Mouse (Mus musculus): Measurements from ENCODE around the gene Lsm4. TPM values are rescaled to one million over a fixed set of nuclear protein-coding genes. Genes with fewer than 3 reads are reported as not detected.

Lsm4 gene
- polyA plus RNA-seq, 1 experiment = 159 TPM

DNA sequence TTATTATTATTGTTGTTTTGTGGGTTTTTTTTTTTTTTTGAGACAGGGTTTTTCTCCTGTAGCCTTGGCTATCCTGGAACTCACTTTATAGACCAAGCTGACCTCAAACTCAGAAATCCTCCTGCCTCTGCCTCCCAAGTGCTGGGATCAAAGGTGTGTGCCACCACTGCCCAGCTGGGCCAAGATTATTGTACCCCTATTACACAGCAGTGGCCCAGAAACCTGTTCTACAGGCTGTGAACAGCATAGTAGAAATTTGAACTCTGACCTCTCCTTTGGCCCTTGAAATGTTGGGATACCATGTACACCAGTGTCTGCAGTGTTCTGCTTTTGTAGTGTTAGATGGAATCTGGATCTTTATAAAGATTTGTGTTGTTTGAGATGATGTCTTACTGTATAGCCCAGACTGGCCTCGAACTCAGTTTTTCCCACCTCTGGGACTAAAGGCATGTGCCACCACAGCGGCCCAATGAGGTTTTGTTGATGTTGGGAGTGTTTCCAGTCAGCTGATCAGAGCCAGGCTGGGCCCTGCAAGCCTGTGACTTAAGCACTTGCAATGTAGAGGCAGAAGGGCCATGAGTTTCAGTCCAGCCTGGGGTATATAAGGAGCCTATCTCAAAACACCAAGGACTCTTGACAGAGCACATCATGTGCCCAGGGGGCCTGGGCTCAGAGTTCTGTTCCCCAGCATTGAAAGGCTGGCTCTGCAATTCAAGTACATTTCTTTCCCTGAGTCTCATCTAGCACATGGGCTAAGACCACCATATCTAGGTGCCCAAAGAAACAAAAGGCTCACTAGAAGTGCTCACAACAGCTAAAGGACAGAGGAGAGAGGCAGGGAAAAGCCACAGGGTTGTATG is 29.2 kb downstream of the Lsm4 start:
- DNase-seq (ENCODE audit: low read depth) = no peak
- TF ChIP-seq CTCF (IDR thresholded peaks at IDR 0.05; ENCODE audit: borderline replicate concordance, extremely low read depth, insufficient read depth, insufficient read length) (no peak), POLR2A (IDR thresholded peaks at IDR 0.05; ENCODE audit: borderline replicate concordance, extremely low read depth, insufficient read depth, insufficient read length, poor library complexity, severe bottlenecking) (no peak)

DNA sequence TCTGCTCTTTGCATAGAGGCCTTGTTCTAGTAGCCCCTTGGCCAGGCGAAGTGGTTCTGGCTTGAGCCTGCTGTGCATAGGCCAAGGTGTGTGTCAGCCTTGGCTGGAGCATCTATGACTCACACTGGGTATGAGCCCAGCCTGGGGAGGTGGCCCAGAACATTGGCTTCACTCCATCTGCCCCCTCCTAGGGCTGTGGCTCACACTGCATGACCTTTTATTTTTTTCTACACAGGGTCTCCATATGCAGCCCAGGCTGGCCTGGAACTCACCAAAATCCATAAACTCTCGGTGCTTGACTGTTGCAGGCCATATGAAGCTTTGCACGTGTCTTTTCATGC is 29.8 kb downstream of the Lsm4 start:
- no peak for TF ChIP-seq POLR2A (IDR thresholded peaks at IDR 0.05; ENCODE audit: borderline replicate concordance, extremely low read depth, insufficient read depth, insufficient read length, poor library complexity, severe bottlenecking)
- TF ChIP-seq CTCF (IDR thresholded peaks at IDR 0.05; ENCODE audit: borderline replicate concordance, extremely low read depth, insufficient read depth, insufficient read length) = no peak

DNA sequence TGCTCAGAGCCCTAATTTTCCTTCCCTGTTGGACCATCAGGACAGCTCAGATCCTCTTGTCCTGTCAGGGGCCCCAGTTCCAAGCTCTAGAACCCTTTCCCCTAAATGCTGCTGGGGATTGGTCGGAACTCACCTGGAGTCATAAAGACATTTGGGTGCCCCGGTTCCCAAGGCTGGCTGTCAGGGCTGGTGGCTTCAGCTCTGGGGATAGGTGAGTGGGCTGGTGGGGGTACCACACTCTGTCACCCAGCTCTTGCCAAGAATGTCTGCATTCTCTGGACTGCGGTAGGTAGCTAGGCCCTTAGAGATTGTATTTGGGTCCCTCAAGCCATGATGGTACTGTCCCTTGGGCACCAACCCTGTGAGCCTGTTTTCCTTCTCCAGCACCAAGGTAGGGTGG is 30.2 kb downstream of the Lsm4 start, which contains the start of gene Iqcn:
Gene Iqcn, plus strand, starts transcription at position 171 of the 400 bp plus-strand sequence.
- DNase-seq (ENCODE audit: low read depth) = no peak
- TF ChIP-seq POLR2A (IDR thresholded peaks at IDR 0.05; ENCODE audit: borderline replicate concordance, extremely low read depth, insufficient read depth, insufficient read length, poor library complexity, severe bottlenecking) = no peak
- TF ChIP-seq CTCF (IDR thresholded peaks at IDR 0.05; ENCODE audit: borderline replicate concordance, extremely low read depth, insufficient read depth, insufficient read length) = no peak

More for the DNA sequence above, 29.8 kb downstream of the Lsm4 start:
- DNase-seq (ENCODE audit: low read depth) = no peak

DNA sequence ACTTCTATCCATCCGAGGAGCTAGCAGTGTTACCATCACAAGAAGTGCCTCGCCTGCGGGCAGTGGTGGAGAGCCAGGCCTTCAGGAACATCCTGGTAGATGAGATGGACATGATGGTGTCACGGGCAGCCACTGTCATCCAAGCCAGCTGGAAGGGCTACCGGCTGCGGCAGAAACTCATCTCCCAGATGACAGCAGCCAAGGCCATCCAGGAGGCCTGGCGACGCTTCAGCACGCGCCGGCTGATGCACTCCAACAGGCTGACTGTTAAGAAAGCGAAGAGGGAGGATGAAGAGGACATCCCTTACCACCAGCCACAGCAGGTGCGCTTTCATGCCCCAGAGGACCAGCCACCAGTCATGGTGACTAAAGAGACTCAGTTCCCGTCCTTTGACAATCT is 35.2 kb downstream of the Lsm4 start:
- DNase-seq (ENCODE audit: low read depth) = no peak
- no peak for TF ChIP-seq CTCF (IDR thresholded peaks at IDR 0.05; ENCODE audit: borderline replicate concordance, extremely low read depth, insufficient read depth, insufficient read length)
- TF ChIP-seq POLR2A (IDR thresholded peaks at IDR 0.05; ENCODE audit: borderline replicate concordance, extremely low read depth, insufficient read depth, insufficient read length, poor library complexity, severe bottlenecking) = no peak

DNA sequence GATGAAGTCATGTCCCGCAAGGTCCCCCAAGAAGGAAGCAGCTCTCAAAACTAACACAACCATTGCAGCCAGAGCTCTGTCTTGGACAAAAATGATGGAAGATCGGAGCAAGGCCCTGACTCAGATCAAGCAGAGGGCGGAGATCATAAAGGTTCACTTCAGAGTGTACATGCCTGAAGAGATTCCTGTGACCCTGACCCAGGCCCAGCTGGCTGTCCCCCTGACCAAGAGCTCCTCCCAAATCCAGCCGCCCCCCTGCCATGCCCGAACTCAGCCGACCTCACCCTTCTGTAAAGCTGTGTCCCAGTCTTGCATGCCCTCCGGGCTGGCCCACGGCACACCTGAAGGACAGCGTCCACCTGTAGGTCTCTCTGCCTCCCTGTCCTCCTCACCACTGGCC is 36.7 kb downstream of the Lsm4 start:
- TF ChIP-seq POLR2A (IDR thresholded peaks at IDR 0.05; ENCODE audit: borderline replicate concordance, extremely low read depth, insufficient read depth, insufficient read length, poor library complexity, severe bottlenecking) (no peak), CTCF (IDR thresholded peaks at IDR 0.05; ENCODE audit: borderline replicate concordance, extremely low read depth, insufficient read depth, insufficient read length) (no peak)
- DNase-seq (ENCODE audit: low read depth) = no peak

DNA sequence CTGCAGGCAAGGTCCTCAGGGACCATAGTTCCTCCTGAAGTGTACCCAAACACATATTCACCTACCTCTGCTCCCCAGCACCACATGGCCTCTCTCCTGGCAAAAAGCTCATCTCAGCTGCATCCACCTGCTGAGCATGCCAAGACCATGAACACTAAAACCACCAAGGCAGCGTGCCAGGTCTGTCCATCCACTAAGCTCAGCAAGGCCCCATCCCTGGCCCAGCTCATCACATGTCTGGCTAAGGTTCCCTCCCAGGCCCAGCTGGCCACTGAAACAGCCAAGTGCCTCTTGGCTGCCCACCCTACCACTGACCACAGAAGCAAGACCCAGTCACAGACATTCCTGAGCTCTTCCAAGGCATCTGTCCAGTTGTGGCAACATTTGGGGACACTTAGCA is 37.2 kb downstream of the Lsm4 start:
- TF ChIP-seq POLR2A (IDR thresholded peaks at IDR 0.05; ENCODE audit: borderline replicate concordance, extremely low read depth, insufficient read depth, insufficient read length, poor library complexity, severe bottlenecking) (no peak), CTCF (IDR thresholded peaks at IDR 0.05; ENCODE audit: borderline replicate concordance, extremely low read depth, insufficient read depth, insufficient read length) (no peak)
- DNase-seq (ENCODE audit: low read depth) = no peak

DNA sequence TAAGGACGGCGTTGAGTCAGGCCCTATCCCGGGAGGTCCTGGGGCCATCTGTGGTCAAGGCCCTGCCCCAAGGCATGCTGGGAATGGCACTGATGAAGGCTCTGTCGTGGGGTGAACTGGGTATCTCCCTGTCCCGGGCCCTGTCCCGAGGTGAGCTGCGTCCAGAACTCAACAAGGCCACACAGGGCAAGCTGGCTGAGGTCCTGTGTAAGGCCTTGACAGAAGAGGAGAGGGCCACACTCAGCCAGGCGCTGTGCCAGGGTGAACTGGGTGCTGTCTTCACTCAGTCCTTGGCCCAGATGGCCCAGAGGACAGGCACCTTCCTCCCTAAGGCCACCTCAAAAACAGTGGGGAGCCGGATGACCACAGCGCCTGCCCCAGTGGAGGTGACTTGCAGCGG is 38.0 kb downstream of the Lsm4 start:
- TF ChIP-seq POLR2A (IDR thresholded peaks at IDR 0.05; ENCODE audit: borderline replicate concordance, extremely low read depth, insufficient read depth, insufficient read length, poor library complexity, severe bottlenecking) (no peak), CTCF (IDR thresholded peaks at IDR 0.05; ENCODE audit: borderline replicate concordance, extremely low read depth, insufficient read depth, insufficient read length) (no peak)
- DNase-seq (ENCODE audit: low read depth) = no peak

DNA sequence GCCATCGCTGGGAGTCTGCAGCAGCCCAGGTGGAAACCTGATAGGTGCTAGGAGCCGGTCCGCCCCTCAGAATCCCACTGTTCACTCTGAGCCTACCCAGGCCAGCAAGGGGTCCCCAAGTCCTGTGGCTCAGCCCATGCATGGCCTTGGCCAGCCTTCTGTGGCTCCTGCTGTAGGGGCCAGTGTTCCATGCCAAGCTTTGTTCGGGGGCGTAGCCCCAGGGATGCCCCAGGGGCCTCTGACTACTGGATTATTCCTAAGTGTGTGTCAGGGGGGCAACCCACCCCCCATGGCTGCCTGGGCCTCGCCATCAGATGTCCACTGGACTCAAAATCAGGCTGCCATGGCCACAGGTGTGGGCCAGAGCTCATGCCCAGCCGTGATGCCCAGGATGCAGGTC is 40.9 kb downstream of the Lsm4 start:
- TF ChIP-seq POLR2A (IDR thresholded peaks at IDR 0.05; ENCODE audit: borderline replicate concordance, extremely low read depth, insufficient read depth, insufficient read length, poor library complexity, severe bottlenecking) (no peak), CTCF (IDR thresholded peaks at IDR 0.05; ENCODE audit: borderline replicate concordance, extremely low read depth, insufficient read depth, insufficient read length) (no peak)
- DNase-seq (ENCODE audit: low read depth) = no peak

DNA sequence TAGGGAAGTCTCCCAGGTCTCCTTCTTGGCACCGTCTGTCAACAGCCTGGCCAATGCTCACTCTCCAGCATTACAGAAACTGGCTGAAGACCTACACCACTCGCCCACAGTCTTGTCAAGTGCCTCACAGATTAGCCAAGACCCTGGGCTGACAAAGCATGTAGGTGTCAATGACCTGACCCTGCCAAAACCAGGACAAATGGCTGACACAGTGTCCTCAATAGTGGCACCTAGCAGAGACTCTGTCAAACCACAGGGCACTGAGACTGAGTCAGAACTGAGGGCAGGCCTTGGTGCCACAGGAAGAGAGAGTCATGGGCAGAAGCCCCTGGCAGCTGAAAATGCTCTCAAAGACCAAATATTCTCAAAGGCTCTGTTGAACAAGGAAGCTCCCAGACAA is 42.0 kb downstream of the Lsm4 start:
- DNase-seq (ENCODE audit: low read depth) = no peak
- TF ChIP-seq CTCF (IDR thresholded peaks at IDR 0.05; ENCODE audit: borderline replicate concordance, extremely low read depth, insufficient read depth, insufficient read length) = no peak
- no peak for TF ChIP-seq POLR2A (IDR thresholded peaks at IDR 0.05; ENCODE audit: borderline replicate concordance, extremely low read depth, insufficient read depth, insufficient read length, poor library complexity, severe bottlenecking)

DNA sequence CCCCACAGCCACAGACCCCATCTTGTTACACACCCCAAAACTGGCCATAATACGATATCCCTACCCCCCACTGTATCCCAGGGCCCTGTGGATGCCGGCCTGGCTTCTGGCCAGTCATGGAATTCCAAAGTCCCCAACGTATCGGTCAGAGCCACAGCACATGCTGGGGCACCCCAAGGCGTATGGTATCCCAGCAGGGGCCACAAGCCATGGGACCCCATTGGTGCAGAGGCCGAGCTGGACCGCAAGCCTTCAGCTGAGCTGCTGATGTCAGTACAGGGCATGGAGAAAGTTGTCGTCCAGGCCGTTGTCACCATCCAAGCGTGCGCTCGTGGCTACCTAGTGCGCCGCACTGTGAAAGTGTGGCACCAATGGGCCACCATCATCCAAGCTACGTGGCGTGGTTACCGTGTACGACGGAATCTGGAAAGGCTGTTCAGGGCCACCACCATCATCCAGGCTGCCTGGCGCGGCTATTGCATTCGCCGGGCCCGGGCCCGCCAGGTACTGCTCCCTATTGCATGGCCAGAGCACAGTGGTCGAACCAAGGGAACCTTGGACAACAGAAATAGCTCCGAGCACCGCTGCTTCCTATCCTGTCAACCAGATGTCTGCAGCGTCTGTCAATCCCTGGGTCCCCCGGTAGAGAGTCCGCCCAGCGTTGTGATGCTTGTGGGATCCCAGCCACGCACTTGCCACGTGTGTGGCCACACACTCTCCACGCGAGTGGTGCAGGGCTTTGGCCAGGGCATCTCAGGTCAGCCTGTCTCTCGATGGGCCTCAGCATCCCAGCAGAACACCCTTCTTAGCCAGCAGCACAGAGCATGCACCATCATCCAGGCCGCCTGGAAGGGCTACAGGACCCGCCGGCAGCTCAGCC is 43.7 kb downstream of the Lsm4 start:
- DNase-seq (ENCODE audit: low read depth) = no peak
- TF ChIP-seq CTCF (IDR thresholded peaks at IDR 0.05; ENCODE audit: borderline replicate concordance, extremely low read depth, insufficient read depth, insufficient read length) (no peak), POLR2A (IDR thresholded peaks at IDR 0.05; ENCODE audit: borderline replicate concordance, extremely low read depth, insufficient read depth, insufficient read length, poor library complexity, severe bottlenecking) (no peak)

DNA sequence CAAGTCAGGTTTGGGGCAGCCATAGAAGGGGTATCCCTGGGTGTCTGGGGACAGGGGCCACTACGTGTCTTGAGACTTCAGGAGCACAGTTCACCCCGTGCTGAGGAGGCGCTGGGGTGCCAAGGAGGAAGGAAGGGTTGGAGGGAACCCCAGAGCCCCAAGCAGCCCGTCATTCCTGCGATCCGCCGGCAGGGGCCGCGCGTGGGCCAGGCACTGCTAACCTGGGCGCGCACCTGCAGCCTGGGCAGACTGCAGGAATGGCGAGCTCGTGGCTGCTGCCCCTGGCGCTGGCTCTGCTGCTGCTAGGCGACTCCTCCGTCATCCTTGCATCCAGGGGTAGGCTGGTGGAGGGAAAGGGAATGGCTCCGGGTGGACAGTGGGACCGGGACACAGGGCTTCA is 45.2 kb downstream of the Lsm4 start, which contains the start of gene Gm3336:
Gene Gm3336, plus strand, starts transcription at position 247 of the 400 bp plus-strand sequence.
- TF ChIP-seq CTCF (IDR thresholded peaks at IDR 0.05; ENCODE audit: borderline replicate concordance, extremely low read depth, insufficient read depth, insufficient read length) (peak; percentile 84), POLR2A (IDR thresholded peaks at IDR 0.05; ENCODE audit: borderline replicate concordance, extremely low read depth, insufficient read depth, insufficient read length, poor library complexity, severe bottlenecking) (no peak)
- peak; percentile 26 for DNase-seq (ENCODE audit: low read depth)

Measured in brain, embryonic 14.5 days (tissue).